Mouse (Mus musculus) cerebellum, adult 2 months (tissue): ENCODE measurements around the gene Scaper. TPM values are rescaled to one million over a fixed set of nuclear protein-coding genes. Genes with fewer than 3 reads are reported as not detected.

Experiments used
- DNase-seq, 2 experiments: peaks; one replicate each; pipeline ENCODE4 v3.0.0; 2021
- H3K27ac ChIP-seq: fragments of 200-500 bp; 2 replicates; pipeline ENCODE4 v1.5.1; 2012; ENCODE audit warnings: low read length, control low read depth, inconsistent platforms; ENCODE audit not compliant: insufficient read depth
- H3K27me3 ChIP-seq: fragments of 200-500 bp; 2 replicates; pipeline ENCODE4 v1.6.1; 2012; ENCODE audit warnings: inconsistent platforms, mild to moderate bottlenecking, low read length, moderate library complexity; ENCODE audit not compliant: control insufficient read depth, insufficient read depth
- H3K4me1 ChIP-seq: fragments of 200-500 bp; 2 replicates; pipeline ENCODE4 v1.6.1; 2011; ENCODE audit warnings: low read length; ENCODE audit not compliant: control insufficient read depth, insufficient read depth
- H3K4me3 ChIP-seq: fragments of 200-500 bp; replicated peaks from 2 replicates; pipeline ENCODE3; 2011; ENCODE audit warnings: mild to moderate bottlenecking, low read depth, low read length, control low read depth; ENCODE audit not compliant: insufficient read depth
- CTCF ChIP-seq: fragments of 200-500 bp; IDR thresholded peaks from 2 replicates; pipeline ENCODE4 v1.5.1; 2011; ENCODE audit warnings: low read depth, mild to moderate bottlenecking, control low read depth, low read length, moderate library complexity, borderline replicate concordance; ENCODE audit not compliant: insufficient read depth
- POLR2A ChIP-seq: fragments of 200-500 bp; IDR thresholded peaks from 2 replicates; pipeline ENCODE4 v1.6.1; 2011; ENCODE audit warnings: low read length, control low read depth, borderline replicate concordance; ENCODE audit not compliant: insufficient read depth
- WGBS: fragments of 180-500 bp; shearing (Covaris S2); methylation state at CpG from one replicate; pipeline ENCODE4 v1.1.7; 2018; 5-methylcytosine and 5-hydroxymethylcytosine counted together
- polyA plus RNA-seq: library from polyadenylated mRNA; depleted of rRNA; stranded (reverse); fragments of >200 nt; gene quantifications from 2 replicates; pipeline ENCODE4 v1.2.3, GENCODE M21; 2012

The Scaper gene
- polyA plus RNA-seq, 1 experiment, result 11.5 TPM

- WGBS, result 65% methylated on average over 3 of the region's 3 CpGs
- no peaks in the 10 kb centered on the region for H3K4me1 ChIP-seq
- no peak overlapping the region for H3K27ac ChIP-seq
- no peak for DNase-seq
- peaks cover 7% of the 10 kb centered on the region; the same call in 1 of the 2 replicates for H3K27me3 ChIP-seq
- no peak for TF ChIP-seq POLR2A
- no peak for TF ChIP-seq CTCF
- no peak overlapping the region for H3K4me3 ChIP-seq
Observed at GRCm38 (mm10) chr9:55548871-55549270, 389.0 kb downstream of the Scaper start.

GRCm38 (mm10) chr9:55546176-55547010 is 391.5 kb downstream of the Scaper start:
- TF ChIP-seq CTCF, result no peak
- TF ChIP-seq POLR2A, result no peak
- 4% methylated on average over 63 of the region's 63 CpGs for WGBS
- H3K27ac ChIP-seq, result no peak overlapping the region
- DNase-seq, result peak in 1 of 2 experiments; percentile 28
- no peak overlapping the region for H3K4me3 ChIP-seq
- no peaks in the 10 kb centered on the region for H3K4me1 ChIP-seq
- peaks cover 24% of the 10 kb centered on the region; the same call in 1 of the 2 replicates for H3K27me3 ChIP-seq

- H3K4me1 ChIP-seq, result no peaks in the 10 kb centered on the region
- H3K27ac ChIP-seq, result no peak overlapping the region
- DNase-seq, result no peak
- TF ChIP-seq POLR2A, result no peak
- no peak for TF ChIP-seq CTCF
- no peak overlapping the region for H3K4me3 ChIP-seq
- 7% methylated on average over 41 of the region's 41 CpGs for WGBS
- H3K27me3 ChIP-seq, result peaks cover 27% of the 10 kb centered on the region; the same call in 1 of the 2 replicates
Observed at GRCm38 (mm10) chr9:55545556-55546175, 392.3 kb downstream of the Scaper start.

DNA sequence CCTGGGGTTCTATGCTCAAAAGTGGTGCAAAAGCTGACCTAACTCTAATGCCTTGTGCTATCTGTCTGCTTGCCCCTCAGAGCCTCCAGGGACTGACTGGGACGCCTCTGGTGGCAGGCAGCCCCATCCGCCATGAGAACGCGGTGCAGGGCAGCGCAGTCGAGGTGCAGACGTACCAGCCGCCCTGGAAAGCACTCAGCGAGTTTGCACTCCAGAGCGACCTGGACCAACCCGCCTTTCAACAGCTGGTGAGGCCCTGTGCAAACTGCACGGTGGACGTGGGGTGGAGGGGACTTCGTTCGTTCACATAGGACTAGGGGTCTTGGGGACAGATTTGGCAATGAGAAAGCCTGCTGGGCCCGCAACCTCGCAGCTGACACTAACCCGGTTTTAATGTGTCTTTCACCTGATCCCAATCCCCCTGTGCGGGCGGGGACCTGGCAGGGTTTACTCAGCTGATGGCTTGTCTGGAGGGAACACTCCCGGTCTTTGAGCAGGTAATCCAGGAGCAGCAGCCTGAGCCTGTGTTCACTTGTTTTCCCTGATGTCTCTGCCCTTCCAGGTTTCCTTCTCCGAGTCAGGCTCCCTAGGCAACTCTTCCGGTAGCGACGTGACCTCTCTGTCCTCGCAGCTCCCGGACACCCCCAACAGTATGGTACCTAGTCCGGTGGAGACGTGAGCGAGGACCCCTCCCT is 392.9 kb downstream of the Scaper start:
- TF ChIP-seq POLR2A (no peak), CTCF (no peak)
- H3K27ac ChIP-seq, result no peak overlapping the region
- peaks cover 28% of the 10 kb centered on the region; the same call in 1 of the 2 replicates for H3K27me3 ChIP-seq
- H3K4me1 ChIP-seq, result no peaks in the 10 kb centered on the region
- no peak overlapping the region for H3K4me3 ChIP-seq
- 3% methylated on average over 30 of the region's 30 CpGs for WGBS
- peak; percentile 32 to 57 for DNase-seq

GRCm38 (mm10) chr9:55543703-55544401 is 394.1 kb downstream of the Scaper start:
- Histone ChIP-seq H3K27ac (no peak overlapping the region), H3K4me1 (no peaks in the 10 kb centered on the region), H3K4me3 (no peak overlapping the region), H3K27me3 (peaks cover 37% of the 10 kb centered on the region; the same call in 1 of the 2 replicates)
- WGBS, result 5% methylated on average over 46 of the region's 46 CpGs
- TF ChIP-seq CTCF (no peak), POLR2A (no peak)
- DNase-seq, result peak; percentile 40 to 75

GRCm38 (mm10) chr9:55543336-55543702 is 394.6 kb downstream of the Scaper start:
- TF ChIP-seq POLR2A (no peak), CTCF (no peak)
- no peak overlapping the region for H3K4me3 ChIP-seq
- H3K4me1 ChIP-seq, result no peaks in the 10 kb centered on the region
- no peak overlapping the region for H3K27ac ChIP-seq
- WGBS, result 39% methylated on average over 8 of the region's 8 CpGs
- peaks cover 37% of the 10 kb centered on the region; the same call in 1 of the 2 replicates for H3K27me3 ChIP-seq
- DNase-seq, result no peak
